9 mouse cellular contexts compared by ENCODE assay signal in genomic region chr11:101968791-101969190, GRCm38 (mm10). TPM values are rescaled to one million over a fixed set of nuclear protein-coding genes. Genes with fewer than 3 reads are reported as not detected.
DNase-seq lines count a peak whose midpoint lies in the region; ATAC-seq and TF ChIP-seq lines count a peak whose summit lies in the region.
"Had no signal": no experiment of that assay in that cellular context is flagged by ENCODE, and none has a peak within 500 bp of the region (broad histone marks: within the 10 kb centered on the region; RNA-seq: fewer than 3 reads in every experiment).

No protein-coding gene starts in this region.

- H3K4me2 ChIP-seq in forebrain, embryonic 12.5 days = no peak overlapping the region
- H3K4me2 ChIP-seq in heart, embryonic 16.5 days (ENCODE audit: low read depth, low read length) = no peak overlapping the region
- H3K4me2 ChIP-seq in liver, embryonic 15.5 days = no peak overlapping the region

- DNase-seq in c-Kit-positive CD71-positive TER-119-negative erythroid progenitor cells, embryonic 14.5 days (ENCODE audit: low read depth) = peak; percentile 55
- DNase-seq in kidney, postnatal 25 days = peak; percentile 84 to 93
- peak; percentile 10 to 20 for DNase-seq in thymus, adult 18-20 months

- no peak overlapping the region for H3K9ac ChIP-seq in forebrain, embryonic 12.5 days
- no peak overlapping the region for H3K9ac ChIP-seq in heart, embryonic 16.5 days (ENCODE audit: low read length)
- no peak overlapping the region for H3K9ac ChIP-seq in liver, embryonic 15.5 days

- H3K4me1 ChIP-seq in E14TG2a.4 (replicated peaks; ENCODE audit: low read depth, low read length) = peaks cover 49% of the 10 kb centered on the region
- peaks cover 29% of the 10 kb centered on the region for H3K4me1 ChIP-seq in forebrain, embryonic 12.5 days
- peaks cover 18% of the 10 kb centered on the region for H3K4me1 ChIP-seq in heart, embryonic 16.5 days (ENCODE audit: control insufficient read depth, insufficient read depth, low read length)
- H3K4me1 ChIP-seq in liver, embryonic 15.5 days (replicated peaks) = peaks cover 4% of the 10 kb centered on the region; the same call in 1 of the 2 replicates

- WGBS in forebrain, embryonic 12.5 days = 0% methylated on average over 5 of the region's 5 CpGs
- WGBS in heart, embryonic 16.5 days = 0% methylated on average over 5 of the region's 5 CpGs
- 1% methylated on average over 5 of the region's 5 CpGs for WGBS in liver, embryonic 15.5 days (ENCODE audit: insufficient replicate concordance)

- peak; percentile 69; the same call in 1 of the 2 replicates for ATAC-seq in forebrain, embryonic 12.5 days (ENCODE audit: low FRiP score)
- ATAC-seq in heart, embryonic 16.5 days (replicated peaks; ENCODE audit: extremely low read depth, insufficient read depth, low FRiP score) = peak; percentile 28; the same call in 1 of the 2 replicates
- peak; percentile 40; the same call in 1 of the 2 replicates for ATAC-seq in liver, embryonic 15.5 days (ENCODE audit: insufficient read depth)
- peak; percentile 74 for ATAC-seq in neutrophil, adult 5-6 weeks (ENCODE audit: extremely low read depth, insufficient number of reproducible peaks, low FRiP score, poor library complexity, severe bottlenecking)

- peak; percentile 74 for TF ChIP-seq CTCF in E14TG2a.4 (conservative IDR thresholded peaks at IDR 0.05; ENCODE audit: low read length)

- H3K27me3 ChIP-seq in E14TG2a.4 (ENCODE audit: insufficient read depth, low read length) = peaks cover 39% of the 10 kb centered on the region
- H3K27me3 ChIP-seq in forebrain, embryonic 12.5 days = peaks cover 46% of the 10 kb centered on the region
- peaks cover 31% of the 10 kb centered on the region for H3K27me3 ChIP-seq in heart, embryonic 16.5 days (ENCODE audit: control insufficient read depth, insufficient read depth, low read length)
- H3K27me3 ChIP-seq in liver, embryonic 15.5 days = peaks cover 50% of the 10 kb centered on the region

- no peaks in the 10 kb centered on the region for H3K9me3 ChIP-seq in E14TG2a.4 (ENCODE audit: low read length)
- no peaks in the 10 kb centered on the region for H3K9me3 ChIP-seq in forebrain, embryonic 12.5 days
- H3K9me3 ChIP-seq in heart, embryonic 16.5 days (replicated peaks; ENCODE audit: control insufficient read depth, low read length) = no peaks in the 10 kb centered on the region
- H3K9me3 ChIP-seq in liver, embryonic 15.5 days (replicated peaks) = no peaks in the 10 kb centered on the region

- H3K4me3 ChIP-seq in E14TG2a.4 (replicated peaks; ENCODE audit: low read length) = peak overlapping the region; percentile 11; the same call in 1 of the 2 replicates
- no peak overlapping the region for H3K4me3 ChIP-seq in forebrain, embryonic 12.5 days (replicated peaks)
- no peak overlapping the region for H3K4me3 ChIP-seq in heart, embryonic 16.5 days (ENCODE audit: low read length)
- no peak overlapping the region for H3K4me3 ChIP-seq in liver, embryonic 15.5 days (replicated peaks)
- H3K4me3 ChIP-seq: erythroblast, embryonic 14.5 days had no signal

- H3K36me3 ChIP-seq in E14TG2a.4 (ENCODE audit: insufficient read depth, low read length) = peaks cover 14% of the 10 kb centered on the region
- no peaks in the 10 kb centered on the region for H3K36me3 ChIP-seq in forebrain, embryonic 12.5 days (replicated peaks)
- peaks cover 6% of the 10 kb centered on the region; the same call in 1 of the 2 replicates for H3K36me3 ChIP-seq in heart, embryonic 16.5 days (ENCODE audit: control insufficient read depth, insufficient read depth)
- no peaks in the 10 kb centered on the region for H3K36me3 ChIP-seq in liver, embryonic 15.5 days (replicated peaks)

- no peak overlapping the region for H3K27ac ChIP-seq in forebrain, embryonic 12.5 days
- H3K27ac ChIP-seq in heart, embryonic 16.5 days (ENCODE audit: low read length) = no peak overlapping the region
- no peak overlapping the region for H3K27ac ChIP-seq in liver, embryonic 15.5 days (replicated peaks)

RNA-seq across cellular contexts. Expression of gene Sost, which starts 2.0 kb away (rescaled TPM):
- polyA plus RNA-seq in forebrain, embryonic 12.5 days (2016; fragmentation: Nextera tagmentation; extraction: Ambion mirVana) = 0.09 and 0.15 TPM in 2 replicates
- polyA plus RNA-seq in heart, embryonic 16.5 days (2015; fragmentation: Nextera tagmentation; extraction: Ambion mirVana) = 2.3 and 2.4 TPM in 2 replicates
- polyA plus RNA-seq in liver, embryonic 15.5 days (2015; fragmentation: Nextera tagmentation; extraction: Ambion mirVana) = 0.07 TPM in 2 replicates
- not detected in 2 replicates for total RNA-seq in neutrophil, adult 5-6 weeks (2017)
- polyA plus RNA-seq: erythroblast, embryonic 14.5 days had no signal

RNA-seq across cellular contexts. Expression of gene Cfap97d1, which starts 15.3 kb away (rescaled TPM):
- not detected in 2 replicates for polyA plus RNA-seq in forebrain, embryonic 12.5 days (2016; fragmentation: Nextera tagmentation; extraction: Ambion mirVana)
- polyA plus RNA-seq in heart, embryonic 16.5 days (2015; fragmentation: Nextera tagmentation; extraction: Ambion mirVana) = not detected in 2 replicates
- not detected in 2 replicates for polyA plus RNA-seq in liver, embryonic 15.5 days (2015; fragmentation: Nextera tagmentation; extraction: Ambion mirVana)
- not detected in 2 replicates for total RNA-seq in neutrophil, adult 5-6 weeks (2017)
- polyA plus RNA-seq: erythroblast, embryonic 14.5 days had no signal

RNA-seq across cellular contexts. Expression of gene Dusp3, which starts 18.0 kb away (rescaled TPM):
- polyA plus RNA-seq in forebrain, embryonic 12.5 days (2016; fragmentation: Nextera tagmentation; extraction: Ambion mirVana) = 9.0 and 9.8 TPM in 2 replicates
- polyA plus RNA-seq in heart, embryonic 16.5 days (2015; fragmentation: Nextera tagmentation; extraction: Ambion mirVana) = 57.3 and 58.8 TPM in 2 replicates
- polyA plus RNA-seq in liver, embryonic 15.5 days (2015; fragmentation: Nextera tagmentation; extraction: Ambion mirVana) = 7.8 and 8.0 TPM in 2 replicates
- total RNA-seq in neutrophil, adult 5-6 weeks (2017) = 9.5 and 12.0 TPM in 2 replicates

RNA-seq across cellular contexts. Expression of gene Mpp3, which starts 59.5 kb away (rescaled TPM):
- 35.7 and 37.6 TPM in 2 replicates for polyA plus RNA-seq in forebrain, embryonic 12.5 days (2016; fragmentation: Nextera tagmentation; extraction: Ambion mirVana)
- polyA plus RNA-seq in heart, embryonic 16.5 days (2015; fragmentation: Nextera tagmentation; extraction: Ambion mirVana) = 4.2 and 4.9 TPM in 2 replicates
- polyA plus RNA-seq in liver, embryonic 15.5 days (2015; fragmentation: Nextera tagmentation; extraction: Ambion mirVana) = 0.24 and 0.53 TPM in 2 replicates
- total RNA-seq in neutrophil, adult 5-6 weeks (2017) = not detected in 2 replicates
- polyA plus RNA-seq: erythroblast, embryonic 14.5 days had no signal

Comparison
In these comparisons a context has a peak if more than half of its experiments do, and no peak if none do; other contexts are left out.
1. DNase-seq: peak in every context shown above with its lines; median percentile 88 in kidney, postnatal 25 days; 55 in c-Kit-positive CD71-positive TER-119-negative erythroid progenitor cells, embryonic 14.5 days; 15 in thymus, adult 18-20 months.